Mouse (Mus musculus): ENCODE results near the gene Rcsd1.

- TF ChIP-seq CTCF (IDR thresholded peaks at IDR 0.05; ENCODE audit: low read depth, low read length) (0 out of 2 replicates have a peak, but pooled peaks have one; percentile 8), POLR2A (IDR thresholded peaks at IDR 0.05; ENCODE audit: extremely low read depth, insufficient read depth, low read length) (no peak)
These were observed 37.2 kb downstream of the Rcsd1 start for GRCm38 (mm10) chr1:165672355-165672754.
